Mouse (Mus musculus): ENCODE results near the gene Creb3l2.

DNA sequence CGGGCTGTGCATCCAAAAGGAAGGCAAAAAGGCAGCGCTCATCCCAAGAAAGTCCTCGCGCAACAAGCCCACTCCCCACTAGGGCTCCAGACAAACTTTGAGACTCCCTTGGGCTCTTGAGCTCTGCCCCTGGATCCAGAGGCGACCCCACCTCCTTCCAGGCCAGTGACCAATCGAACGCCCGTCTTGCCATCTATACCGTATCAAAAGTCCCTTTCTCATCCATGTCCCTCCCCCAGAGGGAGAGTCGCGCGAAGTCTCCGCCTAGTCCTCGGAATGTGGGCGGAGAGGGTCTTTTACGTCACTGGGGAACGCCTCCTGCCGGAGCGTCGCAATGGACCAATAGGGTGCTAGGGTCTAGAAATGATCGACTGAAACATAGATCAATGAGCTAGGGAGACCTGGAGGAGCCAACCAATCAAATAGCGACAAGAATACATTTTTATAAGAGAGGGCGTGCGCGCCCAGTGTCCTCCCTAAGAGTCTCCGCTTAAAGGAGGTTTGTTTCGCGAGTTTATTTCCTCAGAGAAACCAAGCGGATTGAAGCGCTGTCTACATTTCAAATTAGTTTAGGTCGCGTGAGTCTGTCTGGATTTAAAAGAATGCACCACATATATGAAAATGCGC is at the start of gene Creb3l2:
- no peak for TF ChIP-seq CTCF (IDR thresholded peaks at IDR 0.05; ENCODE audit: control insufficient read depth, insufficient read depth, low read length)
- no peak; the same call in 1 of the 2 replicates for TF ChIP-seq POLR2A (IDR thresholded peaks at IDR 0.05; ENCODE audit: borderline replicate concordance, control insufficient read depth, low read depth, low read length)

Measured in bone marrow, adult 2 months (tissue).